Mouse (Mus musculus): ENCODE data around the gene Asb9. TPM values are rescaled to one million over a fixed set of nuclear protein-coding genes. Genes with fewer than 3 reads are reported as not detected.

The Asb9 gene
- polyA plus RNA-seq, 1 experiment from 2014 or later, result 2.7 TPM

Other genes starting within 250 kb of the Asb9 start
- 0.28 and 0.39 TPM in 2 replicates for gene Bmx, start 248.1 kb upstream of the Asb9 start, polyA plus RNA-seq (2016; fragmentation: Nextera tagmentation; extraction: Ambion mirVana)
- 8.1 and 9.5 TPM in 2 replicates for gene Pir, start 237.0 kb upstream of the Asb9 start, polyA plus RNA-seq (2016; fragmentation: Nextera tagmentation; extraction: Ambion mirVana)
- gene Vegfd, start 132.9 kb upstream of the Asb9 start, polyA plus RNA-seq (2016; fragmentation: Nextera tagmentation; extraction: Ambion mirVana), result 6.3 and 9.6 TPM in 2 replicates
- gene Piga, start 86.5 kb upstream of the Asb9 start, polyA plus RNA-seq (2016; fragmentation: Nextera tagmentation; extraction: Ambion mirVana), result 22.0 and 23.0 TPM in 2 replicates
- gene Asb11, start 69.3 kb upstream of the Asb9 start, polyA plus RNA-seq (2016; fragmentation: Nextera tagmentation; extraction: Ambion mirVana), result 0.16 TPM in 1 of 2 replicates, not detected in the other